In the genomic region with DNA sequence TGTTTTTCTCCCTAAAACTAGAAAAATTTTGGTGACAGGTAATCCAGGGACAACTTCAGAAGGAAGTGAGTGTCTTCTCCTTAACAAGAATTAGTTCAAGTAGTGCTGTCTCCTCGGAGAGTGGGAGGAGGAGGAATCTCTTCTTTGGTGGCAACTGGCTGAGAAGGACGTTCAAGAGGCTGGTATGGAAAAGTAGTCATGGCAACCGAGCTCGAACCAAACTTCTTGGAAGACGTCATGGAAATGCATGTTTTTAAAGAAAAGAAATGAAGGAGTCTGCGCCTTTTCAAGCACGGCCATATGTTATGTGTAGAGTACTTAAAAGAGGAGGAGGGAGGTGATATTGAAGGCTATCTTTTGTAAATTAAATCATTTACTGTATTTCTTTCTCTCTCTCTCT, we compare ENCODE assay signal across 16 mouse cellular contexts. TPM values are rescaled to one million over a fixed set of nuclear protein-coding genes. Genes with fewer than 3 reads are reported as not detected.
A peak's percentile ranks its signal among the peaks of the same experiment; 100 is the strongest.
DNase-seq lines count a peak whose midpoint lies in the region; ATAC-seq and TF ChIP-seq lines count a peak whose summit lies in the region.
"Had no signal": no experiment of that assay in that cellular context is flagged by ENCODE, and none has a peak within 500 bp of the region (broad histone marks: within the 10 kb centered on the region; RNA-seq: fewer than 3 reads in every experiment).

No protein-coding gene starts in this region.

- no peak for ATAC-seq in midbrain, embryonic 13.5 days
- ATAC-seq: liver, embryonic 12.5 days; lung, postnatal 0 days had no signal

- H3K4me3 ChIP-seq in myocyte = no peak overlapping the region
- no peak overlapping the region for H3K4me3 ChIP-seq in midbrain, embryonic 13.5 days (replicated peaks)
- H3K4me3 ChIP-seq: forebrain, embryonic 10.5 days; heart, embryonic 13.5 days; liver, embryonic 12.5 days had no signal

- peak; percentile 41 for DNase-seq in layer of hippocampus, adult 9-11 months
- DNase-seq in layer of hippocampus, postnatal 10 days (ENCODE audit: low spot score in 2 of 2) = no peak
- peak; percentile 32 for DNase-seq in brain, embryonic 14.5 days (ENCODE audit: low read depth)
- DNase-seq in left cerebral cortex, adult 18-20 months (ENCODE audit: low spot score in 2 of 2) = peak; percentile 20 to 46
- no peak for DNase-seq in liver
- DNase-seq: adrenal gland, postnatal 14 days; cerebellum, adult 9-10 months; thymus, adult 18-20 months had no signal

- TF ChIP-seq POLR2A in brain, embryonic 14.5 days (IDR thresholded peaks at IDR 0.05; ENCODE audit: borderline replicate concordance, extremely low read depth, insufficient read depth, insufficient read length, poor library complexity, severe bottlenecking) = no peak
- TF ChIP-seq POLR2A in myocyte (IDR thresholded peaks at IDR 0.05; ENCODE audit: insufficient read length, low read depth) = no peak

- no peak overlapping the region for H3K27ac ChIP-seq in midbrain, embryonic 13.5 days
- H3K27ac ChIP-seq: forebrain, embryonic 10.5 days; heart, embryonic 13.5 days; liver, embryonic 12.5 days had no signal

- H3K36me3 ChIP-seq in myocyte (ENCODE audit: control insufficient read depth, insufficient read depth) = no peaks in the 10 kb centered on the region
- no peaks in the 10 kb centered on the region for H3K36me3 ChIP-seq in midbrain, embryonic 13.5 days
- H3K36me3 ChIP-seq: forebrain, embryonic 10.5 days; liver, embryonic 12.5 days had no signal

- no peaks in the 10 kb centered on the region for H3K9me3 ChIP-seq in midbrain, embryonic 13.5 days
- H3K9me3 ChIP-seq: forebrain, embryonic 10.5 days; heart, embryonic 13.5 days; liver, embryonic 12.5 days had no signal

- no peaks in the 10 kb centered on the region for H3K79me2 ChIP-seq in myocyte (ENCODE audit: control insufficient read depth, insufficient read depth)

- H3ac ChIP-seq in myocyte (ENCODE audit: control insufficient read depth, insufficient read length) = no peak overlapping the region

- H3K27me3 ChIP-seq in myocyte (ENCODE audit: control insufficient read depth, insufficient read depth, insufficient read length) = no peaks in the 10 kb centered on the region
- H3K27me3 ChIP-seq in midbrain, embryonic 13.5 days = no peaks in the 10 kb centered on the region
- H3K27me3 ChIP-seq: heart, embryonic 13.5 days; liver, embryonic 12.5 days had no signal

- TF ChIP-seq CTCF in brain, embryonic 14.5 days (IDR thresholded peaks at IDR 0.05; ENCODE audit: borderline replicate concordance, extremely low read depth, insufficient read depth, insufficient read length) = no peak

- H3K4me1 ChIP-seq in midbrain, embryonic 13.5 days (replicated peaks) = no peaks in the 10 kb centered on the region
- H3K4me1 ChIP-seq: liver, embryonic 12.5 days had no signal

- 64% methylated on average over 7 of the region's 7 CpGs for WGBS in midbrain, embryonic 13.5 days

- peak overlapping the region; percentile 30 for H3K4me2 ChIP-seq in myocyte (ENCODE audit: low read depth)
- no peak overlapping the region for H3K4me2 ChIP-seq in midbrain, embryonic 13.5 days (replicated peaks)
- H3K4me2 ChIP-seq: heart, embryonic 13.5 days; liver, embryonic 12.5 days had no signal

- no peak overlapping the region for H3K9ac ChIP-seq in midbrain, embryonic 13.5 days (replicated peaks)
- H3K9ac ChIP-seq: heart, embryonic 13.5 days; liver, embryonic 12.5 days had no signal

TF ChIP-seq in myocyte, 11 proteins besides CTCF, POLR2A, EP300 and RAD21:
- no peak for TF ChIP-seq TCF3 (IDR thresholded peaks at IDR 0.05; ENCODE audit: insufficient read length, low read depth)
- TF ChIP-seq REST (IDR thresholded peaks at IDR 0.05; ENCODE audit: insufficient read depth, insufficient read length) = no peak
- TF ChIP-seq MYOG (IDR thresholded peaks at IDR 0.05; ENCODE audit: control insufficient read depth in 1 of 3, insufficient read depth in 1 of 3, insufficient read length in 2 of 3, low read depth in 2 of 3) = no peak
- TF ChIP-seq MYOD1 (IDR thresholded peaks at IDR 0.05; ENCODE audit: control insufficient read depth in 1 of 3, insufficient read length in 2 of 3, low read depth in 2 of 3) = no peak
- no peak for TF ChIP-seq MAX (IDR thresholded peaks at IDR 0.05; ENCODE audit: low read depth)
- TF ChIP-seq E2F4 (IDR thresholded peaks at IDR 0.05; ENCODE audit: insufficient read depth) = no peak
- no peak for TF ChIP-seq POLR2AphosphoS2 (IDR thresholded peaks at IDR 0.05; ENCODE audit: insufficient read length, low read depth)
- TF ChIP-seq USF1 (IDR thresholded peaks at IDR 0.05; ENCODE audit: low read depth) = no peak
- no peak for TF ChIP-seq SRF (IDR thresholded peaks at IDR 0.05; ENCODE audit: control insufficient read depth, insufficient read length, low read depth)
- TF ChIP-seq CEBPB (IDR thresholded peaks at IDR 0.05; ENCODE audit: insufficient read depth, poor library complexity, severe bottlenecking) = no peak
- TF ChIP-seq TCF12 (IDR thresholded peaks at IDR 0.05; ENCODE audit: insufficient read depth, poor library complexity, severe bottlenecking) = no peak
TF ChIP-seq in myocyte: peak in this region for 0.

RNA-seq across cellular contexts. Expression of a gene that starts 37.4 kb away (rescaled TPM):
- 10 to 100 TPM; 21.9 to 23.2 TPM for total RNA-seq in layer of hippocampus, postnatal 10 days (2021)
- polyA plus RNA-seq in brain, embryonic 14.5 days (2012; rRNA removed) = 30.2 and 33.7 TPM in 2 replicates
- total RNA-seq in left cerebral cortex, adult 18-20 months (2021) = 10 to 100 TPM; 20.9 to 23.1 TPM
- 23.7 TPM for polyA plus RNA-seq in myocyte (2012; fragmentation: generic; extraction: Trizol)
- 4.4 and 5.0 TPM in 2 replicates for polyA plus RNA-seq in midbrain, embryonic 13.5 days (2015; fragmentation: Nextera tagmentation; extraction: Ambion mirVana)

RNA-seq across cellular contexts. Expression of a gene that starts 49.2 kb away (rescaled TPM):
- total RNA-seq in layer of hippocampus, postnatal 10 days (2021) = 1 to 10 TPM; 3.6 to 6.7 TPM
- 0.92 and 1.1 TPM in 2 replicates for polyA plus RNA-seq in brain, embryonic 14.5 days (2012; rRNA removed)
- total RNA-seq in left cerebral cortex, adult 18-20 months (2021) = 1 to 10 TPM; 3.4 to 3.7 TPM
- 0.23 TPM for polyA plus RNA-seq in myocyte (2012; fragmentation: generic; extraction: Trizol)
- polyA plus RNA-seq in midbrain, embryonic 13.5 days (2015; fragmentation: Nextera tagmentation; extraction: Ambion mirVana) = 2.1 and 3.0 TPM in 2 replicates
- total RNA-seq: monocyte, adult 5-6 weeks had no signal

RNA-seq across cellular contexts. Expression of a gene that starts 49.2 kb away (rescaled TPM):
- 10 to 100 TPM; 12.3 to 14.1 TPM for total RNA-seq in layer of hippocampus, postnatal 10 days (2021)
- polyA plus RNA-seq in brain, embryonic 14.5 days (2012; rRNA removed) = 2.0 and 3.8 TPM in 2 replicates
- 1 to 10 TPM; 5.6 to 6.7 TPM for total RNA-seq in left cerebral cortex, adult 18-20 months (2021)
- polyA plus RNA-seq in myocyte (2012; fragmentation: generic; extraction: Trizol) = 0.11 TPM
- polyA plus RNA-seq in midbrain, embryonic 13.5 days (2015; fragmentation: Nextera tagmentation; extraction: Ambion mirVana) = 5.6 and 6.4 TPM in 2 replicates
- total RNA-seq: MEL had no signal

Comparison
In these comparisons a context has a peak if more than half of its experiments do, and no peak if none do; other contexts are left out.
1. DNase-seq: peak in layer of hippocampus, adult 9-11 months (single experiment), brain, embryonic 14.5 days (single experiment) and left cerebral cortex, adult 18-20 months (2 of 2); none in layer of hippocampus, postnatal 10 days (0 of 2) and liver (single experiment).